Mouse (Mus musculus) heart, embryonic 14.5 days (tissue): ENCODE data around the gene Zfp566. TPM values are rescaled to one million over a fixed set of nuclear protein-coding genes. Genes with fewer than 3 reads are reported as not detected.

ENCODE experiments used
- microRNA-seq: library from miRNA; unstranded; fragments of <30 nt; microRNA quantifications from one replicate; pipeline ENCODE4, GENCODE M21; 2016
- polyA plus RNA-seq: library from polyadenylated mRNA; unstranded; fragments of >200 nt; fragmentation: Nextera tagmentation; extraction: Ambion mirVana; gene quantifications from 2 replicates; pipeline ENCODE4 v1.2.1, GENCODE M21; 2014

The Zfp566 gene
- polyA plus RNA-seq, 1 experiment from 2014 or later, result 5.2 TPM

Small RNAs within 50 kb of the gene (microRNA-seq; reads per million reads assigned to microRNA genes)
- not detected for gene Gm23368

Other genes with a start within 250 kb of the Zfp566 start
- 1.8 and 2.3 TPM in 2 replicates for gene Zfp940, start 236.9 kb downstream of the Zfp566 start, polyA plus RNA-seq
- gene Zfp420, start 230.5 kb downstream of the Zfp566 start, polyA plus RNA-seq, result 3.8 and 4.0 TPM in 2 replicates
- gene Zfp27, start 184.0 kb downstream of the Zfp566 start, polyA plus RNA-seq, result 8.7 and 9.2 TPM in 2 replicates
- 4.1 and 4.2 TPM in 2 replicates for gene Zfp383, start 182.3 kb downstream of the Zfp566 start, polyA plus RNA-seq
- 8.0 and 8.6 TPM in 2 replicates for gene Zfp74, start 136.4 kb downstream of the Zfp566 start, polyA plus RNA-seq
- 23.7 and 27.4 TPM in 2 replicates for gene Zfp568, start 106.6 kb downstream of the Zfp566 start, polyA plus RNA-seq
- 4.0 and 4.8 TPM in 2 replicates for gene Zfp14, start 39.1 kb downstream of the Zfp566 start, polyA plus RNA-seq
- gene Zfp82, start 17.6 kb downstream of the Zfp566 start, polyA plus RNA-seq, result 4.2 and 4.8 TPM in 2 replicates
- gene Gm26920, start 117 bp downstream of the Zfp566 start, polyA plus RNA-seq, result 0.70 TPM in 1 of 2 replicates, not detected in the other
- gene Zfp260, start 4.2 kb upstream of the Zfp566 start, polyA plus RNA-seq, result 85.2 and 91.3 TPM in 2 replicates
- 6.4 and 8.5 TPM in 2 replicates for gene Zfp382, start 31.4 kb upstream of the Zfp566 start, polyA plus RNA-seq
- 7.2 and 9.0 TPM in 2 replicates for gene Zfp146, start 79.2 kb upstream of the Zfp566 start, polyA plus RNA-seq
- 544 and 589 TPM in 2 replicates for gene Cox7a1, start 93.6 kb upstream of the Zfp566 start, polyA plus RNA-seq
- gene Capns1, start 108.3 kb upstream of the Zfp566 start, polyA plus RNA-seq, result 63.0 and 73.7 TPM in 2 replicates
- 126 and 145 TPM in 2 replicates for gene Polr2i, start 141.4 kb upstream of the Zfp566 start, polyA plus RNA-seq
- gene Tbcb, start 141.7 kb upstream of the Zfp566 start, polyA plus RNA-seq, result 137 and 144 TPM in 2 replicates
- gene Ovol3, start 145.2 kb upstream of the Zfp566 start, polyA plus RNA-seq, result not detected in 2 replicates
- gene Thap8, start 189.6 kb upstream of the Zfp566 start, polyA plus RNA-seq, result 0.35 and 0.72 TPM in 2 replicates
- gene Wdr62, start 189.9 kb upstream of the Zfp566 start, polyA plus RNA-seq, result 8.7 and 9.4 TPM in 2 replicates
- gene Clip3, start 201.2 kb upstream of the Zfp566 start, polyA plus RNA-seq, result 10.1 and 12.8 TPM in 2 replicates
- 68.9 and 70.6 TPM in 2 replicates for gene Alkbh6, start 218.2 kb upstream of the Zfp566 start, polyA plus RNA-seq
- 8.1 and 13.0 TPM in 2 replicates for gene Syne4, start 224.3 kb upstream of the Zfp566 start, polyA plus RNA-seq
- not detected in 2 replicates for gene E130208F15Rik, start 231.2 kb upstream of the Zfp566 start, polyA plus RNA-seq
- gene Sdhaf1, start 233.4 kb upstream of the Zfp566 start, polyA plus RNA-seq, result 17.9 and 18.7 TPM in 2 replicates